Mouse (Mus musculus) layer of hippocampus, postnatal 25 days (tissue): ENCODE measurements at regions not wholly inside any gene's neighbourhood (a gene's known extent, or its start where the extent isn't known, plus 50 kb on each side); places are given as distances from the start of the nearest gene placed in this dataset.

Source experiments
- DNase-seq, 2 experiments: peaks; one replicate each; pipeline ENCODE4 v3.0.0; 2022; ENCODE audit warnings: mixed read lengths in 2 of 2, low spot score in 1 of 2; ENCODE audit errors: extremely low spot score in 1 of 2

GRCm38 (mm10) chr12:51026046-51026445 lies 321.8 kb upstream of the G2e3 start:
- DNase-seq = no peak

DNA sequence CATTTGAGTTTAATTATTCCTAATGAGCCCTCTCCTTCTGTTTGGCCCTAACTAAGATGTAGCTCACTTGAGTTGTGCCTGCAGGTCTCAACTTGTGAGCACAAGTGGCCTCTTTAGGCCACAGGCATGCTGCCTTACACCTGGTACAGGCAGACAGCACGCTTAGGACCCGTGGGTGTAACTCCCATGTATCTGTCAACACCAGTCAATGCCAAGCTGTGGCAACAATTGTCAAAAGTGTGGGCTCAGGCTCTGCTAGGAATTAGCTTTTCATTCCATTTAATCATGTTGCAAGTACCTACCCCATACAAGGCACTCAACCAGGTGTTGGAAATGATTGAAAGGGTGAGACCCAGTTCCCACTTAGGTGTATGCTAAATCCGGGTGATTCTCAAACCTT lies 322.3 kb upstream of the G2e3 start:
- no peak for DNase-seq

DNA sequence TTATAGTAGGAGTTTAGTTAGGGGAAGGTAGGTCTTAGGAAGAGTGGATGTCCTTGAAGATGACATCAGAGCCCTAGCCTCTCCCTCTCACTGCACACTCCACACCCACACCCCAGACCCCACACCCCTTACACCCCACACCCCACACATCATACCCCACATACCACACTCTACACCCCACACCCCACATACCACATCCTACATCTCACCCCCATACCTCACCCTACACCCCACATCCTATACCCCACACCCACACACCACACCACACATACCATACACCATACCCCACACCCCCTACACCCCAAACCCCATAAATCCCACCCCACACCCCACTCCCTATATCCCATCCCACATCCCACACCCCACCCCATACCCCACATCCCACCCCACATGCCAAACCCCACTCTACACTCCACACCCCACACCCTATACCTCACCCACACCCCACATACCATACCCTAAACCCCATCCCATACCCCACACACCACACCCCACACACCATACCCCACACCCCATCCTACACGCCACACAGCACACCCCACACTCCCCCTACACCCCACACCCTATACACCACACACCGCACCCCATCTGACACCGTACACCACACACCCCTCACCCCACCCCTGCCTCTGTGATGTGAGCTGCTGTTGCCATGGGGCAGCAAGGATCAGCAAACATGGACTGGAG lies 323.7 kb upstream of the G2e3 start:
- no peak for DNase-seq

DNA sequence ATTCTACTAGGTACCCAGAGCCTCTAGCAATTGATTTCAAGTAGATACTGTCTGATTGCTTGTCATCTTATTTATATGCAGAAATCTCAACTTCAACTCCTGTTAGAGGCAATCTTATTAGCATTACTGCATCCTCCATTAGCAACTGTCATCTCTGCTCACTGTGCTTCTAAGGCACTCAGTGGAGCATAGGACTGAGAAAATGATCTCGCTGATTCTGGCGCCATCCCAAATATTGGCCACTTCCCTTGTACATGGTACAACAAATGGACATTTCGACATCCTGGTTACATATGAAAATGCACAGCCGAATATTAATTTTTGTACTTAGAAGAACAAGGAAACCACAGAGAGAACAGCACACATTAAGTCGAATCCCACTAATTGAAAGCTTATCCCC lies 329.7 kb upstream of the G2e3 start:
- DNase-seq = no peak

- DNase-seq = no peak
These were observed 331.8 kb upstream of the G2e3 start for GRCm38 (mm10) chr12:51016081-51016480.

- DNase-seq = no peak
These were observed 338.2 kb upstream of the G2e3 start for GRCm38 (mm10) chr12:51009644-51010043.

GRCm38 (mm10) chr12:51001722-51002592 lies 345.9 kb upstream of the G2e3 start:
- no peak for DNase-seq

DNA sequence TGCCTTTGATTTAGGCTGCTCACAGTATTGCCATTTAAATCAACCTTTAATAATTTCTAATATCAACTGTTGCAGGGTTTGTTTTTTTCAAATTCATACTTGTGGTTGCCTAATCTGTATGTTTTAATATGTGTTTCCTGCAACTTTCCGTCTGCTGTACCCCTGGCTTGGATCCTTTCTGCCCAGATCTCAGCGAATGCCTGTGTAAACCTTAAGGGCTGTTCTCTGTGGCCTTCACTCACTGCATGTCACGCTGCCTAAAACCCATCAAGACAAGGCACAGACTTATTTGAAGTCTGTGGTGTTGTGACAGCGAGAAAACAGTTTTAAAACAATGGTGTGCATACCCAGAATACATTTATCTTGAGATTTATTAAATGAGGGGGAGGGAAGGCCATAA lies 346.8 kb upstream of the G2e3 start:
- no peak for DNase-seq

DNA sequence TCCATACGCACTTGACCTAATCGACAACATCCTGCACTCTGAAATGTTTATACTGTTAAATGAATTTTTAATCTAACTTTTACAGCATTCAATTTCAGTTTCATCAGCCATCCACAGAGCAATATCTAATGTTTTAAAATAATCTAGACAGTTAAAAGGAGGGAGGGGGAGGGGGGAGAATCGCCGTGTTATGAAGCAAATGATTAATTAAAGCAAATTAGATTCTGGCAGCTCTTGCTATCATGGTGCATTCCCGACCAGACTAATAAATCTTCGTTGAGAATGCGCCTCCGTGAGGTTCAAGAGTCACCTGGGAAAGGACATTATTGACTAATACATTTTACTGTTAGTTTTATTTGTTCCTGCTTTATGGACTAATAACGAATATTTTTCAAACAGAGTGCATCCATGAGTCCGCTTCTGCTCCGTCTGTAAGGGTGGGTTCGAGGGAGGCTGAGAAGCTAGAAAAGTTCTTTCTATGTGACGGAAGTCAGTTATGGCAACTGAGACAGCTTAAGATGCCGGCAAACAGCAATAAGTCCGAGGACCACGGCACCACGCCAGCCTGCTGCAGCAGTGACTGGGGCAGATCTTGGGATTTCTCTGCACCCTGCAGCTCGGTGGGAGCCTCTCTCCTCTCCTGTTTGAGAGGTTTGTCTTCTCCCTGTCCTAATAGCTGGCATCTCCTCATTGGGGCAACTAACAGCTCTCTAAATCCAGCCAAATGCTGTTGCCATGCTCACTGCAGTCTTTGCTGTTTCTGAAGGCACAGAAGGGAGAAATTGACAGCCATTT lies 347.4 kb upstream of the G2e3 start:
- DNase-seq = no peak

GRCm38 (mm10) chr12:50999295-51000237 lies 348.3 kb upstream of the G2e3 start:
- peak; percentile 81 to 97 for DNase-seq

GRCm38 (mm10) chr12:50995664-50996063 lies 346.8 kb upstream of the Prkd1 start:
- DNase-seq = no peak

DNA sequence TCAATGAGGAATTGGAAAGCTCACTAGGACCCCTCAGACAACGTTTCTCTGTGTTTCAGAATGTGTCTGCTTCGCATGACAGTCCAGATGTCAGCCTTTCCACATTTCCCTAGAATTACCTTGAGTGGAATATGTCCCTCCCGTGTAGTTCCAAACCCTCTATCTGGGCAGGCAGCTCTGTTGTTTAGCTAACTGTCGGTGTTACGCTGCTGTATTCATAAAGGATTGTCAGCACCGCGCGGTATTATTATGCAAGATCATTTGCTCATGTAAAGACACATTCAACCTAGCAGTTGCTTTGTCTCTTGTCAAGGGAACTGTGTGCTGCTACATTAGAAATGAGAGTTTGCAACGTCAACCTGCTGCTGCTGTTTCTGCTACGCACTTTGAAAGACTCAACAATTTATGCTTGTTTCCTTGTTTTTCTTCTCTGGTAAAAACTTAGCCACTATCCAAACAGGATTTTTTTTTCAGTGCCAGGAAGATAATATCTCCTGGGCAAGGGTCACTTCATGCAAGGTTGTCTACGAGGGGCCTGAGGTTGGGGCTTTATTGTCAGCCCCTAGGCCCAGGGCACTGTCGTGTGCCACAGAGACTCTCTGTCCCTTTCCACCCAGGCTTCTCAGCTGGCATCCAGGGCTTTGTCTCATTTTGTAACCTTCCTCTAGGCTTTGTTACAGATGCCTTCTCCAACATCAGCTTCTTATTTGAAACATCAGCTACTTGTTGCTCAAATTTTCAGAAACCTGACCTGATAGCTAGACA lies 340.8 kb upstream of the Prkd1 start:
- DNase-seq = no peak

- DNase-seq = no peak
These were observed 332.4 kb upstream of the Prkd1 start for GRCm38 (mm10) chr12:50981318-50981717.

GRCm38 (mm10) chr12:50980800-50981199 lies 331.9 kb upstream of the Prkd1 start:
- DNase-seq = no peak

- no peak for DNase-seq
These were observed 321.8 kb upstream of the Prkd1 start for GRCm38 (mm10) chr12:50970759-50971122.

- no peak for DNase-seq
These were observed 321.2 kb upstream of the Prkd1 start for GRCm38 (mm10) chr12:50969887-50970758.

DNA sequence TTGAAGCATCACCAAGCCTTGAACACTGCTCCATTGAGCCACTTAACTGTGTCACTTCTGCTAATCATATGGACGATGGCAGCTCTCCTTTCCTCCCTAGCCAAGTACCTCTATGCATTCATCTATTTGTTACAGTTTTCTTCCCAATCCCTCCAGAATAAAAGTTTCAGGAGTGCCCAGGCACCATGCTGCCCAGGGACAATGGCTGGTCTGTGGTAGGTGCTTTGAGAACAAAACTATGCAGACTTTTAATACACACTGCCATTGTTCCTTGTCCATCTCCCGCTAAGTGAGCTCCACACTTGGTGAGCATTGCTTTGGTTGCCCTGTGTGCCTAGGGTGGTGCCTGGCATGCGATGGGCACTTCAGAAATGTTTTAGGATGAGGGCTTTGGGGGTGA lies 320.5 kb upstream of the Prkd1 start:
- no peak for DNase-seq

DNA sequence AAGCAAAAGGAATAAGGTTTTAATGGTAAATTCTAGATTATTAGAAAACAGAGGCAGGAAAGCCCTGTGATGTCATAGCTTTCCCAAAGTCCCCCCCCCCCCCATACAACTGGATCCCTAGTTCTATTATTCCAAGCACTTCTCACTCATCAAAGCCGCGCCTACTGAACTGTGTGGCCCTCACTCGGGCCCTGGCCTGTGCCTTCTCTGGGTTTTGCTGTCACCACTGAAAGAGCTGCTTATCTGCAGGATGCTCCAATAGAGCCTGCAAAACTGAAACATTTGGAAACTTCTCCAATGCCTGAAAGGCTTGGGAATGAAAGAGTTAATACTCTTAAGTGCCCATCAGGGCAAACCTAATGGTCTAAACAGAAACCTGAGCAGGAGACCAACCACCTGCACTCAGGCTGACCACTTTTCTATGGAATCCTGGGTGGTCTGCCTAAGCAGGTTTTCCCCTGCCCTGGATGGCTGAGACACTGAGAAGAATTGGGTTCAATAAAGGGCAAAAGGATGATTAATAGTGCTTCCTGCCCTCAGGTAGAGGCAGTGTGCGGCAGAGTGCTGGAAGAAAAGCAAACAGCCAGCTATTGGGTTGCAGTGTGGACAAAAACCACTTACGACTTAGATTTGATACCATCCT lies 318.4 kb upstream of the Prkd1 start:
- no peak for DNase-seq
